Mouse (Mus musculus) neural tube, embryonic 10.5 days (tissue): ENCODE data around the gene Stim1.
"Not testable (repeated sequence)": the region's sequence is repeated elsewhere in the genome, so short reads cannot be mapped to it uniquely, and the experiment has no call there.

Experiments used
- DNase-seq: peaks from one replicate; pipeline ENCODE4 v3.0.0-alpha.2; 2017; ENCODE audit warnings: low spot score; ENCODE audit errors: extremely low spot score

The Stim1 gene

GRCm38 (mm10) chr7:102248691-102249404 lies 18.8 kb upstream of the Stim1 start:
- DNase-seq, result no peak

GRCm38 (mm10) chr7:102249531-102249895 lies 18.1 kb upstream of the Stim1 start:
- DNase-seq, result no peak

GRCm38 (mm10) chr7:102249896-102250630 lies 17.5 kb upstream of the Stim1 start:
- DNase-seq, result peak; percentile 89

- no peak for DNase-seq
Observed at GRCm38 (mm10) chr7:102250631-102251214, 16.9 kb upstream of the Stim1 start.

- DNase-seq, result no peak
Observed at GRCm38 (mm10) chr7:102253631-102254030, 14.0 kb upstream of the Stim1 start.

GRCm38 (mm10) chr7:102255954-102256353 lies 11.7 kb upstream of the Stim1 start, which contains the start of gene Rhog:
TSS of gene Rhog (minus strand) at chr7:102256054.
- DNase-seq, result no peak

GRCm38 (mm10) chr7:102256636-102257035 lies 11.0 kb upstream of the Stim1 start:
- no peak for DNase-seq

- DNase-seq, result peak; percentile 84
Observed at GRCm38 (mm10) chr7:102258189-102258588, 9.4 kb upstream of the Stim1 start.

- no peak for DNase-seq
Observed at GRCm38 (mm10) chr7:102258753-102259152, 8.9 kb upstream of the Stim1 start.

GRCm38 (mm10) chr7:102259716-102260479 lies 7.7 kb upstream of the Stim1 start:
- DNase-seq, result no peak

GRCm38 (mm10) chr7:102260518-102260917 lies 7.1 kb upstream of the Stim1 start:
- no peak for DNase-seq

- no peak for DNase-seq
Observed at GRCm38 (mm10) chr7:102263020-102263419, 4.6 kb upstream of the Stim1 start.

GRCm38 (mm10) chr7:102266021-102266400 lies 1.6 kb upstream of the Stim1 start:
- not testable (repeated sequence) for DNase-seq

- DNase-seq, result no peak
Observed at GRCm38 (mm10) chr7:102266401-102267042, 1.1 kb upstream of the Stim1 start.

GRCm38 (mm10) chr7:102267113-102267579 lies 460 bp upstream of the Stim1 start:
- peak; percentile 94 for DNase-seq

- no peak for DNase-seq
Observed at GRCm38 (mm10) chr7:102268395-102268748, 766 bp downstream of the Stim1 start.

GRCm38 (mm10) chr7:102272422-102272948 lies 4.9 kb downstream of the Stim1 start:
- DNase-seq, result no peak

- no peak for DNase-seq
Observed at GRCm38 (mm10) chr7:102281403-102281802, 13.8 kb downstream of the Stim1 start.

GRCm38 (mm10) chr7:102282261-102282660 lies 14.7 kb downstream of the Stim1 start:
- no peak for DNase-seq

GRCm38 (mm10) chr7:102289466-102289865 lies 21.9 kb downstream of the Stim1 start:
- DNase-seq, result no peak

- no peak for DNase-seq
Observed at GRCm38 (mm10) chr7:102292228-102292627, 24.6 kb downstream of the Stim1 start.
